Mouse (Mus musculus): ENCODE measurements at regions not wholly inside any gene's neighbourhood (a gene's known extent, or its start where the extent isn't known, plus 50 kb on each side); places are given as distances from the start of the nearest gene placed in this dataset.

DNA sequence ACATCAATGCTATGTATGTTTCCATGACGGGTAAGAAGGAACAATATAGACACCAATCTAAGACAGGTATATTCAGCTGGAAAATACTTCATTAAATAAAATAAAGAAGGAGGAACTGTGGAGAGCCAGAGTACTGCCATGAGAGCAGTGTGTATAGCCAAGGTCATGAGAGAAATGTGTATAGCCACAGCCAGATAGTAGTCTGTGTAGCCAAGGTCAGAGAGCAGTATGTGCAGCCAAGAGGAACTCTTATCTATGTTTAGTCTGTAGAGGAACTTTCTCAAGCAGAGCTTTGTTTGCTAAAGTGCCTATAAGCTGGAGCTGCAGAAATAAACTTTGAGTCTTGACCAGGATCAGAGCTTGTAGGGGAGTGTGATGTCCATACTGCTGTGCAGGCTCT, 75.4 kb downstream of the Rgs18 start:
- Histone ChIP-seq H3K4me1 (replicated peaks; ENCODE audit: control insufficient read depth, insufficient read depth, low read length) (no peaks in the 10 kb centered on the region), H3K36me3 (ENCODE audit: control insufficient read depth, insufficient read depth, low read length) (no peaks in the 10 kb centered on the region), H3K4me2 (ENCODE audit: low read depth, low read length) (no peak overlapping the region), H3K9ac (ENCODE audit: low read length) (no peak overlapping the region), H3K9me3 (ENCODE audit: control insufficient read depth, low read length) (no peaks in the 10 kb centered on the region), H3K4me3 (ENCODE audit: low read length) (no peak overlapping the region), H3K27me3 (ENCODE audit: control insufficient read depth, insufficient read depth, low read depth, low read length) (no peaks in the 10 kb centered on the region), H3K27ac (ENCODE audit: low read length) (no peak overlapping the region)
- ATAC-seq (ENCODE audit: low read depth): peak; percentile 72
- WGBS: 34% methylated on average over 1 of the region's 1 CpGs

DNA sequence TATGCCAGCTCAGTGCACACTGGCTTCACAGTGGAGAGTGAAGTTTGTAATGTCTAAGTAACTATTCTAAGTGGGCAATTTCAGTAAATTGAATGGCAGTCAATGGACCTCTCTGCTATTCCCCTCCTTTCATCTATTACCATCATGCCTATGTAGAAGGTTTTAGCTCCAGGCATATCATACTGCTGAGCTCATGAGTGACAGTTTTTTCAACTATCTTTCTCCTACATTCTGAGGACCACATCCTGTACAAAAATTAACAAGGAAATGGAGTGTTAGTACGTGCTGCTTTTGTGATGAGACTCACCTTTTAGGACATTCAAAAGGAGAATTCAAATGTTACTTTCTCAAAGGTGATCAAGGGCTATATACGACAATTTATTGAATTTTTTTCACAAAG, 80.0 kb downstream of the Rgs18 start:
- no peak for ATAC-seq (ENCODE audit: low read depth)
- Histone ChIP-seq H3K9ac (ENCODE audit: low read length) (no peak overlapping the region), H3K4me1 (replicated peaks; ENCODE audit: control insufficient read depth, insufficient read depth, low read length) (no peaks in the 10 kb centered on the region), H3K27ac (ENCODE audit: low read length) (no peak overlapping the region), H3K9me3 (ENCODE audit: control insufficient read depth, low read length) (no peaks in the 10 kb centered on the region), H3K36me3 (ENCODE audit: control insufficient read depth, insufficient read depth, low read length) (no peaks in the 10 kb centered on the region), H3K4me3 (ENCODE audit: low read length) (no peak overlapping the region), H3K27me3 (ENCODE audit: control insufficient read depth, insufficient read depth, low read depth, low read length) (no peaks in the 10 kb centered on the region), H3K4me2 (ENCODE audit: low read depth, low read length) (no peak overlapping the region)
- 63% methylated on average over 2 of the region's 2 CpGs for WGBS

DNA sequence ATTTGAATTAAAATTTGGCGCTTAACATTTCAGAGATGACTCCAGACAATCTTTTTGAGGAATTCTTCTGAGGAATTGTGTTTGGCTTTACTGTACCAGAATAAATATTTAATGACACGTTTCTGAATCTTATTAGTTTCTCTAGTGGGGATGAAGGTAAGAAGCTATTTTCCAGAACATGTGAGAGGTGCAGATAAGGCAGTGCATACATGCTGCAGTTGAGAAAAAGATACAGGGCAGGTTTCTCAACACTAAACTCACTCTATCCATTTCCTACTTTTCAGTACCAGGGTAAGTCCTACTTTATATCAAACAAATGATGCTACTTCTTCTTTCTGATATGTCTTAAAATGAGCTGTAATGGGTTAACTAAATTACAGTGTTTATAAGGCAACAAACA, 84.9 kb downstream of the Rgs18 start:
- Histone ChIP-seq H3K9ac (ENCODE audit: low read length) (no peak overlapping the region), H3K36me3 (ENCODE audit: control insufficient read depth, insufficient read depth, low read length) (no peaks in the 10 kb centered on the region), H3K9me3 (ENCODE audit: control insufficient read depth, low read length) (no peaks in the 10 kb centered on the region), H3K4me1 (replicated peaks; ENCODE audit: control insufficient read depth, insufficient read depth, low read length) (no peaks in the 10 kb centered on the region), H3K27ac (ENCODE audit: low read length) (no peak overlapping the region), H3K4me2 (ENCODE audit: low read depth, low read length) (no peak overlapping the region), H3K27me3 (ENCODE audit: control insufficient read depth, insufficient read depth, low read depth, low read length) (no peaks in the 10 kb centered on the region), H3K4me3 (ENCODE audit: low read length) (no peak overlapping the region)
- ATAC-seq (ENCODE audit: low read depth): no peak
- 53% methylated on average over 2 of the region's 2 CpGs for WGBS

DNA sequence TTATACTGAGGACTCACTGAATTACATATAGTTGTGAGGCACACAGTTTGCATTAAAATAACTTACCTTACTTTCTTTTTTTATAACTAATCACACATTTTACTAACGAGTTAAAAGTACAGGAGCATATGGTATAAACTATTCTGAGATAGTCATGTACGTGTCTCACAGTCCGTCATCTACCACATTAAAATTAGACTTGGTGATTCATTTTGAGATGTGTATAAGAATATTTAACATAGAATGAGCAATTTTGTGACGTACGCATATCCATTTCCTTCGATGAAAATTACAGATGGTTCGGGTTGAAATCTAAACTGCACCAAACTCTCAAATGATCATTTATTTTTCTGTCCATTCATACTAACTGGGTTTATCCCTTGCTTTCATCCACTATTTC, 93.1 kb downstream of the Rgs18 start:
- Histone ChIP-seq H3K27me3 (ENCODE audit: control insufficient read depth, insufficient read depth, low read depth, low read length) (no peaks in the 10 kb centered on the region), H3K9ac (ENCODE audit: low read length) (no peak overlapping the region), H3K4me2 (ENCODE audit: low read depth, low read length) (no peak overlapping the region), H3K4me3 (ENCODE audit: low read length) (no peak overlapping the region), H3K27ac (ENCODE audit: low read length) (no peak overlapping the region), H3K4me1 (replicated peaks; ENCODE audit: control insufficient read depth, insufficient read depth, low read length) (no peaks in the 10 kb centered on the region), H3K9me3 (ENCODE audit: control insufficient read depth, low read length) (no peaks in the 10 kb centered on the region), H3K36me3 (ENCODE audit: control insufficient read depth, insufficient read depth, low read length) (no peaks in the 10 kb centered on the region)
- no peak for ATAC-seq (ENCODE audit: low read depth)
- 83% methylated on average over 7 of the region's 7 CpGs for WGBS

DNA sequence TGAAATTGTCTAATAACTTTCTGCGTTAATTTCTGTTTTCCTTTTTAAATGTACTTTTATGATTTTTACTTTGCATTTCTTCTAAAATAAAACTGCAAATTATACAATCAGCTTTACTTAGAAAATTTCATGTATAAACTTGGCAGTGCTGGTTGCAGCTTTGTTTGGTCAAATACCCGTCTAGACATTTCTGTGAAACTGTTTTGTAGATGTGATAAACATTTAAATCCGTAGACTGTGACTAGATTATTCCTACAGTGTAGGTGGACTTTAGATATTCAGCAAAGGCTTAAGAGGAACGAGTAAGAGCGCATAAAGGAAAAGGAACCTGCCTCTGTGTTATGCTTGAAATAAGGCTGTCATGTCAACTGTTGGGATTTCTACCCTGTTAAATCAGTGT, 100.0 kb upstream of the Rgs21 start:
- ATAC-seq (ENCODE audit: low read depth): no peak
- Histone ChIP-seq H3K4me2 (ENCODE audit: low read depth, low read length) (no peak overlapping the region), H3K36me3 (ENCODE audit: control insufficient read depth, insufficient read depth, low read length) (no peaks in the 10 kb centered on the region), H3K4me3 (ENCODE audit: low read length) (no peak overlapping the region), H3K27ac (ENCODE audit: low read length) (no peak overlapping the region), H3K4me1 (replicated peaks; ENCODE audit: control insufficient read depth, insufficient read depth, low read length) (no peaks in the 10 kb centered on the region), H3K9me3 (ENCODE audit: control insufficient read depth, low read length) (no peaks in the 10 kb centered on the region), H3K27me3 (ENCODE audit: control insufficient read depth, insufficient read depth, low read depth, low read length) (no peaks in the 10 kb centered on the region), H3K9ac (ENCODE audit: low read length) (no peak overlapping the region)
- WGBS: 68% methylated on average over 5 of the region's 5 CpGs

GRCm38 (mm10) chr1:144656237-144656636, 88.8 kb upstream of the Rgs21 start:
- Histone ChIP-seq H3K27me3 (ENCODE audit: control insufficient read depth, insufficient read depth, low read depth, low read length) (no peaks in the 10 kb centered on the region), H3K27ac (ENCODE audit: low read length) (no peak overlapping the region), H3K9me3 (ENCODE audit: control insufficient read depth, low read length) (no peaks in the 10 kb centered on the region), H3K36me3 (ENCODE audit: control insufficient read depth, insufficient read depth, low read length) (no peaks in the 10 kb centered on the region), H3K4me2 (ENCODE audit: low read depth, low read length) (no peak overlapping the region), H3K9ac (ENCODE audit: low read length) (no peak overlapping the region), H3K4me3 (ENCODE audit: low read length) (no peak overlapping the region), H3K4me1 (replicated peaks; ENCODE audit: control insufficient read depth, insufficient read depth, low read length) (no peaks in the 10 kb centered on the region)
- no peak for ATAC-seq (ENCODE audit: low read depth)
- 47% methylated on average over 2 of the region's 2 CpGs for WGBS

DNA sequence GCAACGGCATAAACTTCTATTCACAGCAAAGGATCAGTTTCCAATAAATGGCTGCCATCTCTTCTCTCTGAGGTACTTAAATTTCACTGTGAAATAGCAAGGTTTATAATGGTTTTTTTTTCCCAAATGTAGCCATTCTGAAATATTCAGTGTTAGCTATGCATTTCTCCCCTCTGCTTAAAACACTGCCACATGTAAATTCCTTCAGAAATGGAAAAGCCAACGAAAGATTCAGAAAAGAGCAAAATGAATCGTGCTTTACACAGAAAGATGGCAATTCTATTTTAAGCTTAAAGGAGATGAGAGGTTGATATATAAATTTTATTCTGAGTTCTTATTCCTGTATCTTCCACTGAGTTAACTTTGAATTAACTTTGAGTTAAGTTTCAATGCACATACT, 59.0 kb upstream of the Rgs21 start:
- Histone ChIP-seq H3K36me3 (ENCODE audit: control insufficient read depth, insufficient read depth, low read length) (no peaks in the 10 kb centered on the region), H3K4me2 (ENCODE audit: low read depth, low read length) (no peak overlapping the region), H3K27me3 (ENCODE audit: control insufficient read depth, insufficient read depth, low read depth, low read length) (no peaks in the 10 kb centered on the region), H3K4me1 (replicated peaks; ENCODE audit: control insufficient read depth, insufficient read depth, low read length) (no peaks in the 10 kb centered on the region), H3K9me3 (ENCODE audit: control insufficient read depth, low read length) (no peaks in the 10 kb centered on the region), H3K4me3 (ENCODE audit: low read length) (no peak overlapping the region), H3K27ac (ENCODE audit: low read length) (no peak overlapping the region), H3K9ac (ENCODE audit: low read length) (no peak overlapping the region)
- 72% methylated on average over 3 of the region's 3 CpGs for WGBS
- no peak for ATAC-seq (ENCODE audit: low read depth)

All from lung, embryonic 16.5 days (tissue).